Mouse (Mus musculus) brain, adult 10 weeks (tissue): ENCODE data around the gene Cd5. TPM values are rescaled to one million over a fixed set of nuclear protein-coding genes. Genes with fewer than 3 reads are reported as not detected.

Experiments used
- polyA plus RNA-seq: library from polyadenylated mRNA; stranded (reverse); fragments of 350-450 nt; fragmentation: Illumina TruSeq; extraction: RNeasy Lipid Tissue Mini Kit (QIAGEN cat#74804); gene quantifications from one replicate; pipeline ENCODE4 v1.2.3, GENCODE M21; 2015; ENCODE audit warnings: low read depth, low replicate concordance

Gene Cd5
- polyA plus RNA-seq, result 0.19 TPM

DNA sequence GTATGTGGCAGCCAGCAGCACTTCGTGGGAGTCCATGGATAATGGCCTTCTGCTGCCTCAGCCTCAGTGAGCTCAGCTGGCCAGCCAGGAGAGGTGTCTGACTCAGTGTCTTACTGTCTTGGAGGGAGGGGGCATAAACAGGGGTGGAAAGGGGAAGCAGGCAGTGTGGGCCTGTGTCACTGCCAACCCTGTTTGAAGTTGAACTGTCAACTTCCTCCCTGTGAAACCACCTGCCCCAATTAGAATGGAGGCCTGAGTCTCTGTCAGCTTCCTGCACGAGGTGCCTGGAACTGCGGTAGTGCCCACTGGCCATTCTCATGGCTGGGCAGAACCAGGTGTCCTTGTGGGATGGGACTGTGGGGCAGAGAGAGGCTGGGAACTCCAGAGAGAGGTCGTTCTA lies at the start of gene Cd5:
Gene Cd5, minus strand, starts transcription at position 192 of the 400 bp plus-strand sequence.

DNA sequence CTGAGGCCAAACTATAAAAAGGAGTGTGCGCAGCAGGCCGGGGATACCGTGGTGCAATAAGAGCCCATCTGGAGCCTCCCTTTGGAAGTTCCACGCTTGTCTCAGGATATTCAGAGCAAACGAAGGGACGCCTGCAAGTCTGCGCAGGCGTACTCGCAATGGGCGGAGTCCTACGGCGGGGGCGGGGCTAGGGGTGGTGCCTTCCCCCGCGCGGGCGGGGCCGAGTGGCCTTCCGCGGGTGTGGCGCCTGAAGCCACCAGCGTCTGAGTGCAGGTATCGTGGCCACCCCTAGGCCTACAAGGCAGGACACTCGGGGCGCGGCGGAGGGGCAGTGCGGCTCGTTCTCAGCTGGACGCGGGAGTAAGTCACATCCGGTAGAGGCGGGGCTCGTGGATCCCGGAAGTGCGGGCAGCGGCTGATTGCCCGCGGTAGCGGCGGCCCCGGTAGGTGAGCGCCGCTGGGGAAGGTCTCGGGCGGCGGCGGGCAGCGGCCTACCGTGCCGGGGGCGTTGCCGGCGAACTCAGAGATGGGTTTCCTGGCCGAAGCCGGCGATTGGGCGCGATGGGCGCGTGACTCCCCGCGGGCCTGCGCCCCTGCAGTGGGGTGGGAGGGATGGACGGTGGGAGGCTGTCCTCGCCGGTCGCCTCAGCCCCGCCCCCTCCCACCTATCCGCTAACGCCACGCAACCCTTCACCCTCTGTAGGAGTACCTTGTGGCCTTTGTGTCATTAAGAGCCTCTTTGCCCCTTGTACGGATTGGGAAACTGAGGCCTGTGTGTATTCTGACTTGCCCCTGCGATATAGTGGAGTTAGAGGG lies 50.1 kb downstream of the Cd5 start, which contains the start of gene Vps37c:
Gene Vps37c, plus strand, starts transcription at position 199 of the 816 bp plus-strand sequence.

DNA sequence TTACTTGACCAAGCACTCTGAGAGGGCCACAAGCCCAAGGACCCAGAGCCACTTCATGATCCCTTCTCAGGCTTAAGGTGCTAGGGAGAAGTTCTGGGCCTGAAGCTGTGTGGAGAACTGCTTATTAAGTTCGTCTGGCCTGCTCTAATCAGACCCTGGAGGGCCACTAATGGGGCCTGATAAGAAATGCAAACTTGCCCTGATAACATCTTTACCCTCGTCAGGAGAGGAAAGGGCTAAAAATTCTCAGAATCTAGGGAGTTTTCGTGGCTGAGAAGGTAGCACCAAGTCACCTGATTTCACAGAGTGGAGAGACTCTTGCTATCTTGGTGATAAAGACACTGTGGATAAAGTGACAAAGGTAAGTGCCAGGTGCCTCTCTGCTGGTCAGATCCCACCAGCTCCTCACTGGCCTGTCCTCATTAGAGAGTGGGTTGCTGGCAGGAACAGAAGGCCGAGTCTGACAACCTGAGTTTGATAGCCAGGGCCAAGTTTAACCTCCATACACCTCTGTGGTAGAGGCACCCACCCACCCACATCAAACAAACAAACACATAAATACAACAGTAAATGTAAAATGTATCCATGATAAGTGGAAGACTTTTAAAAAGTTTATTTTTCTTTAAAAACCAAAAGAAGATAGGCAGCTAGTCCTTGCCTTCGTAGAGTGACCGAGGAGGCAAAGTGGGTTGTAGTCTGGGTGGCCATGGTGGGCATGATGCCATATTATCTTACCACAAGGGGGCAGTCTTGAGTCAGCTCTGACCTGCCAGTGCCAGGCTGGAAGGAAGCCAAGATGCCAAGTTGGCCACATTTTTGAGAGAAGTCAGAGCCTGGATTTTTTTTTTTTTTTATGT lies 60.7 kb downstream of the Cd5 start, which contains the start of gene Pga5:
Gene Pga5, minus strand, starts transcription at position 157 of the 857 bp plus-strand sequence.

Other genes with a start within 250 kb of the Cd5 start
- 67.8 TPM for gene Cpsf7, start 213.7 kb downstream of the Cd5 start, polyA plus RNA-seq
- 84.3 TPM for gene Sdhaf2, start 212.9 kb downstream of the Cd5 start, polyA plus RNA-seq
- gene Tmem216, start 182.8 kb downstream of the Cd5 start, polyA plus RNA-seq, result 15.9 TPM
- 11.4 TPM for gene Cyb561a3, start 161.8 kb downstream of the Cd5 start, polyA plus RNA-seq
- 14.1 TPM for gene Tmem138, start 161.6 kb downstream of the Cd5 start, polyA plus RNA-seq
- 149 TPM for gene Ddb1, start 133.7 kb downstream of the Cd5 start, polyA plus RNA-seq
- 11.8 TPM for gene Tkfc, start 133.3 kb downstream of the Cd5 start, polyA plus RNA-seq
- 0.21 TPM for gene Vwce, start 104.8 kb downstream of the Cd5 start, polyA plus RNA-seq
- not detected for gene Pga5, start 60.9 kb downstream of the Cd5 start, polyA plus RNA-seq
- gene Vps37c, start 50.3 kb downstream of the Cd5 start, polyA plus RNA-seq, result 20.6 TPM
- 3.3 TPM for gene Cd6, start 91.1 kb upstream of the Cd5 start, polyA plus RNA-seq
- 1.3 TPM for gene Slc15a3, start 100.7 kb upstream of the Cd5 start, polyA plus RNA-seq
- 126 TPM for gene Tmem132a, start 130.9 kb upstream of the Cd5 start, polyA plus RNA-seq
- 42.7 TPM for gene Tmem109, start 143.0 kb upstream of the Cd5 start, polyA plus RNA-seq
- 231 TPM for gene Prpf19, start 156.2 kb upstream of the Cd5 start, polyA plus RNA-seq
- gene Zp1, start 181.6 kb upstream of the Cd5 start, polyA plus RNA-seq, result not detected
- gene Ptgdr2, start 198.2 kb upstream of the Cd5 start, polyA plus RNA-seq, result not detected
- 6.3 TPM for gene Ccdc86, start 210.3 kb upstream of the Cd5 start, polyA plus RNA-seq
- not detected for gene Ms4a10, start 235.7 kb upstream of the Cd5 start, polyA plus RNA-seq